Mouse (Mus musculus): Measurements from ENCODE around the gene Nfkbib. TPM values are rescaled to one million over a fixed set of nuclear protein-coding genes. Genes with fewer than 3 reads are reported as not detected.

Gene Nfkbib
- polyA plus RNA-seq, 1 experiment from 2014 or later: 57.3 TPM

DNA sequence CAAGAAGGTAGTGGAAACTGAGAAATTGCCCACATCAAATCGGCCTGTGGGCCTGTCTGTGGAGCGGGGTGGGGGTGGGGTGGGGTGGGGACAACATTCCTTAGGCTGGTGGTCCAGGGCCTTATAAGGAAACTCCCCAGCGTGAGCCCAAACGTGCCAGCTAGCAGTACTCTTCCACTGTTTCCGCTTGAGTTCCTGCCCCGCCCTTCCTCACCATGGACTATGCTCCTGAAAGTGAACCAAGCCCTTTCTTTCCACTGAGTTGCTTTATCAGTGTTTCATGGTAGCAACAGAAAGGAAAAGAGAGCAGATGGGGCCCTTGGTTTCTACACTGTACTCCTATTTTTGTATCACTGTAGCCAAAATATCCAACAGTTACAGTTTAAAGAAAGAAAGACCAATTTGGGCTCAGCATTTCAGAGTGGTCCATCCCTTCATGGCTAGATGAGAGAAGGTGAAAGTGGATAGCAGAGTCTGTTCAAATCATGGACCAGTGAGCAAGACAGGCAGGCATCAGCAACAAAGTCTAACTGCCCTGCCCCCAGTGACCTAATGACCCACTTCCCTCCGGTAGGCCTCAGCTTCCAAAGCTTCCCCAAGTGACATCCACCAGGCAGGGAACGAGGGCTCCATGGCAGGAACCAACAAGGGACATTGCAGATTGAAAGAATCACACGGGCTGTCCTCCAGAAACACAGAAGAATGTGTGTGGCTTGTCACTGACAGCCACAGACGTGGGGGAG lies 35.7 kb upstream of the Nfkbib start:
- Histone ChIP-seq H3K4me1 (ENCODE audit: control insufficient read depth, insufficient read depth, low read length) (peaks cover 20% of the 10 kb centered on the region), H3K4me3 (ENCODE audit: low read depth, low read length) (no peak overlapping the region), H3K27ac (ENCODE audit: low read depth, low read length) (peak overlapping the region; percentile 44), H3K27me3 (ENCODE audit: control insufficient read depth, insufficient read depth, low read length) (no peaks in the 10 kb centered on the region), H3K4me2 (ENCODE audit: low read depth) (no peak overlapping the region), H3K9me3 (ENCODE audit: control insufficient read depth, low read length) (no peaks in the 10 kb centered on the region), H3K9ac (ENCODE audit: low read length) (peak overlapping the region; percentile 22; the same call in 1 of the 2 replicates), H3K36me3 (ENCODE audit: control insufficient read depth, insufficient read depth, low read length) (no peaks in the 10 kb centered on the region)
- ATAC-seq (ENCODE audit: insufficient read depth, low FRiP score, low TSS enrichment) (no peak), DNase-seq (ENCODE audit: low spot score) (no peak)
- 6% methylated on average over 10 of the region's 10 CpGs for WGBS

DNA sequence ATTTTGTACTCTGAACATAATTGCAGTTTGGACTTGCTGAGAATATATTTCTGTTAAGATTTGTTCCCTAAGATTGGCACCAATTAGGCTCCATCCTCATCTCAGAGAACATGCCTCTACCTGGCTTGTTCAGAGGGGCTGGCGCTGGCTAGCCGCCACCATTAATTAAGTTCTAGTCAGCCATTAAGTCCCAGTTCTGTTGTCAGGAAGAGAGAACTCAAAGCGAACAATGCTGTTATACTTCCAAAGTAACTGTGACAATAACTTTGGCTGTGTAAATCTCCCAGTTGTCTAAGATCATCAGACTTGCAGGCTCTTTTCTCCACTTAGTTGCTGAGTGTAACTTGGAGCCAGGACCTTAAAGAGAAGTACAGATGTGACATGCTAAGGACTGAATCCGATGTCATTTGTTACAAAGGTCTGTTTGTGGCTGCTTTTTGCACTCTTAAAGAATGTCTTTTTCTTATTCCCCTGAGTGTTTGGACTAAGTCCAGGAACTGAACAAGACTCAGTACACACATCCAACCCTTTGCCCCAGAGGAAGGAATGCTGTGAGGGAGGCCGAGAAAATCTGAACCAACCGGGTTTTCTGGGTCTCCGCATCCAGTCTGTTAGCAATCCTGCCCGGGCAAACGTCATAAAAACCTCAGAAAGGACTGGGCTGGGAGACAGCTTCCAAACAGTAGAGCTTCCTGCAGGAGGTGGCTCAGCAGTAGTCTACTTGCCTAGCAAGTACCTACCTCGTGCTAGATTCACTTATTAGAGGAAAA lies 34.8 kb upstream of the Nfkbib start:
- H3K4me2 ChIP-seq (ENCODE audit: low read depth): no peak overlapping the region
- no peak overlapping the region for H3K4me3 ChIP-seq (ENCODE audit: low read depth, low read length)
- no peak overlapping the region; the same call in 1 of the 2 replicates for H3K9ac ChIP-seq (ENCODE audit: low read length)
- H3K27ac ChIP-seq (ENCODE audit: low read depth, low read length): peak overlapping the region; percentile 62; the same call in 1 of the 2 replicates
- no peaks in the 10 kb centered on the region for H3K9me3 ChIP-seq (ENCODE audit: control insufficient read depth, low read length)
- DNase-seq (ENCODE audit: low spot score): no peak
- WGBS: 23% methylated on average over 10 of the region's 10 CpGs
- no peaks in the 10 kb centered on the region for H3K27me3 ChIP-seq (ENCODE audit: control insufficient read depth, insufficient read depth, low read length)
- H3K36me3 ChIP-seq (ENCODE audit: control insufficient read depth, insufficient read depth, low read length): no peaks in the 10 kb centered on the region
- H3K4me1 ChIP-seq (ENCODE audit: control insufficient read depth, insufficient read depth, low read length): peaks cover 17% of the 10 kb centered on the region
- no peak for ATAC-seq (ENCODE audit: insufficient read depth, low FRiP score, low TSS enrichment)

DNA sequence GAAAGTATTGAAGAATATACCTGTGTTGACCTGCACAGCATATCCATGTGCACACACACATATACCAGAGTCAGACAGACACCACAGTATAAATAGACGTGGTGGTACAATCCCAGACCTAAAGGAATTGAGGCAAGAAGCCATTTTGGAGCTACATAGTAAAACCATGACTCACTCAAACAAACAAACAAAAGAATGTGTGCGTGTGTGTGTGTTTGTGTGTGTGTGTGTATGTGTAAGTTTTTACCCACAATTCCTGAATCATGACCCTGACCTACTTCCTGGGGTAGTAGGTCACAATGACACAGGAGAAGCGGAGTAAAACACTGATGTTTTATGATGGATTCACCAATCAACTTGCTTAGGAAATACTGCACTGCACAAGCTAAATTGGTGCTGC lies 34.1 kb upstream of the Nfkbib start:
- Histone ChIP-seq H3K4me3 (ENCODE audit: low read depth, low read length) (no peak overlapping the region), H3K9me3 (ENCODE audit: control insufficient read depth, low read length) (no peaks in the 10 kb centered on the region), H3K4me2 (ENCODE audit: low read depth) (no peak overlapping the region), H3K9ac (ENCODE audit: low read length) (no peak overlapping the region), H3K4me1 (ENCODE audit: control insufficient read depth, insufficient read depth, low read length) (peaks cover 17% of the 10 kb centered on the region), H3K36me3 (ENCODE audit: control insufficient read depth, insufficient read depth, low read length) (no peaks in the 10 kb centered on the region), H3K27me3 (ENCODE audit: control insufficient read depth, insufficient read depth, low read length) (no peaks in the 10 kb centered on the region), H3K27ac (ENCODE audit: low read depth, low read length) (no peak overlapping the region)
- no peak for ATAC-seq (ENCODE audit: insufficient read depth, low FRiP score, low TSS enrichment)
- 80% methylated on average over 3 of the region's 3 CpGs for WGBS
- DNase-seq (ENCODE audit: low spot score): no peak

DNA sequence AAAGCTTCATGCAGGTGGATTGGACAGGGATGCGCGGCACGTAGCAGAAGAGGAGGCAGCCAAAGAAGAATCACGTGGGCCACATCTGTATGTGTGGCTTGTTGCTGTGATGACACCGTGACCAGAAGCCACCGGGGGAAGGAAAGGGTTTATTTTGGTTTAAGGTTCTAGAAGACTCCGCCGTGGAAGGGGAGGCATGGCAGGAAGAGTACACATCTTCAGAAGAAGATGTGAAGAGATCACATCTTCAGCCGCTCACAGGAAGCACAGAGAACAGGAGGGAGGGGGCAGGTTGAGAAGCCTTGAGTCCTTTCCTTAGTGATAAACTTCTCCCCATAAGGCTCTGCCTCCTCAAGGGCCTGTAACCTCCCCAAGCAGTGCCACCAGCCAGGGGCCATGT lies 32.7 kb upstream of the Nfkbib start:
- no peak overlapping the region for H3K9ac ChIP-seq (ENCODE audit: low read length)
- no peak overlapping the region for H3K27ac ChIP-seq (ENCODE audit: low read depth, low read length)
- no peaks in the 10 kb centered on the region for H3K36me3 ChIP-seq (ENCODE audit: control insufficient read depth, insufficient read depth, low read length)
- no peaks in the 10 kb centered on the region for H3K27me3 ChIP-seq (ENCODE audit: control insufficient read depth, insufficient read depth, low read length)
- no peak overlapping the region for H3K4me3 ChIP-seq (ENCODE audit: low read depth, low read length)
- DNase-seq (ENCODE audit: low spot score): no peak
- H3K4me1 ChIP-seq (ENCODE audit: control insufficient read depth, insufficient read depth, low read length): peaks cover 17% of the 10 kb centered on the region
- H3K4me2 ChIP-seq (ENCODE audit: low read depth): no peak overlapping the region
- ATAC-seq (ENCODE audit: insufficient read depth, low FRiP score, low TSS enrichment): no peak
- no peaks in the 10 kb centered on the region for H3K9me3 ChIP-seq (ENCODE audit: control insufficient read depth, low read length)
- 94% methylated on average over 9 of the region's 9 CpGs for WGBS

DNA sequence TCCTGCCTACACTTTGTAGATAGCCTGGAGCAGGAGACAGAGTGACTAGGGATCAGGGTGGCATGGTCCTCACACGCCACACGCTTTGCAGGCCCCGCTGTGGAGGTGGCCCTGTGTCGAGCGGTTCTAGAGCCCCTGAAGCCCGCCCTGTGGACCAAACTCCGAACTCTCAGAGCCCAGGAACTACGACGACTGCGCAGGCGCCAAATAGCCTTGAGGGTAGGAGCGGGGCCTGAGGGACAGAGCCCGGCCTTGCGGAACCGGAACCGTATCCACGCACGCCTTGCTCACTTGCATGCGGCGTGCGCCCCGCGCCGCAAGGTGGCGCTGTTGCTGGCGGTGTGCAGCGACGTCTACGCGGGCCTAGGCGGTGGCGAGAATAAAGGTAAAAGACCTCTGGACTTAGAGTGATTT lies 29.3 kb upstream of the Nfkbib start:
- ATAC-seq (ENCODE audit: insufficient read depth, low FRiP score, low TSS enrichment): peak; percentile 50; the same call in 1 of the 2 replicates
- peak; percentile 79 for DNase-seq (ENCODE audit: low spot score)
- no peaks in the 10 kb centered on the region for H3K9me3 ChIP-seq (ENCODE audit: control insufficient read depth, low read length)
- H3K36me3 ChIP-seq (ENCODE audit: control insufficient read depth, insufficient read depth, low read length): no peaks in the 10 kb centered on the region
- peak overlapping the region; percentile 40 for H3K9ac ChIP-seq (ENCODE audit: low read length)
- H3K27me3 ChIP-seq (ENCODE audit: control insufficient read depth, insufficient read depth, low read length): no peaks in the 10 kb centered on the region
- H3K4me1 ChIP-seq (ENCODE audit: control insufficient read depth, insufficient read depth, low read length): no peaks in the 10 kb centered on the region
- 0 out of 2 replicates have a peak overlapping the region, but pooled peaks have one; percentile 6 for H3K4me3 ChIP-seq (ENCODE audit: low read depth, low read length)
- H3K4me2 ChIP-seq (ENCODE audit: low read depth): peak overlapping the region; percentile 38
- 14% methylated on average over 32 of the region's 32 CpGs for WGBS
- no peak overlapping the region for H3K27ac ChIP-seq (ENCODE audit: low read depth, low read length)

DNA sequence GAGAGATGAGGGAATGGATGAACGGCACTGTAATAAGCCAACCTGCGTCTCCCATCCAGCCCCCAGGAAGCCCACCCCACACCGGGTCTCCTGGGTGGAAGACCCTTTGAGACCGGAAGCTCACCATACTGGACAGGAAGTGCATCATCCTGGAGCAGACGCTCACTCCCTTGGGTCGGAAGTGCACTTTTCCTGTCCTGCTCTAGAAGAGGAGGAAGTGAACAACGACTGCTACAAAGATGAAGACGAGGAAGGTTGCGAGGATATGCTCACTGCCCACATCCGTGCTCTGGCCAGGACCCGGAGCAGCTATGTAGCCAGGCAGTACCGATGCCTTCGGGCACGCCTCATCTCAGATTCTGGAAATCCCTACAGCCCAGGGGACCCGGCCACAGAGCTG lies 28.5 kb upstream of the Nfkbib start:
- Histone ChIP-seq H3K9ac (ENCODE audit: low read length) (no peak overlapping the region), H3K4me3 (ENCODE audit: low read depth, low read length) (no peak overlapping the region), H3K27ac (ENCODE audit: low read depth, low read length) (no peak overlapping the region), H3K36me3 (ENCODE audit: control insufficient read depth, insufficient read depth, low read length) (no peaks in the 10 kb centered on the region), H3K4me1 (ENCODE audit: control insufficient read depth, insufficient read depth, low read length) (no peaks in the 10 kb centered on the region), H3K4me2 (ENCODE audit: low read depth) (no peak overlapping the region), H3K9me3 (ENCODE audit: control insufficient read depth, low read length) (no peaks in the 10 kb centered on the region), H3K27me3 (ENCODE audit: control insufficient read depth, insufficient read depth, low read length) (no peaks in the 10 kb centered on the region)
- WGBS: 80% methylated on average over 15 of the region's 15 CpGs
- no peak for DNase-seq (ENCODE audit: low spot score)
- ATAC-seq (ENCODE audit: insufficient read depth, low FRiP score, low TSS enrichment): no peak

DNA sequence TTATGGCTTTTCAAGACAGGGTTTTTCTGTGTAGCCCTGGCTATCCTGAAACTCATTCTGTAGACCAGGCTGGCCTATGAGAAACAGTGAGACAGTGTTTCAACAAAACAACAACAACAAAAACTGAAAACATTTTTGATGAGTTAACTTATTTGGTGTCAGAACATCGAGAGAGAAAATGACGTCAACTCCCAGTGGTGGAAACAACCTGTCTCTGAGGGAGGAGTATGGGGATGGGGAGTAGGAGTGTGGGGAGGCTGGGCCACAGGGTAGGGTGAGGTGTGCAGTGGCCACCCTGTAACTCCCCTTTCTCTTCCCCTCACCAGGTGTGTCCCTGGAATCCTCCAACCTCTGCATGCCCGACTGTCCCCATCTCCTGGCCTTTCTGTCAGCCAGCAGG lies 27.2 kb upstream of the Nfkbib start:
- Histone ChIP-seq H3K4me1 (ENCODE audit: control insufficient read depth, insufficient read depth, low read length) (no peaks in the 10 kb centered on the region), H3K4me3 (ENCODE audit: low read depth, low read length) (no peak overlapping the region), H3K9me3 (ENCODE audit: control insufficient read depth, low read length) (no peaks in the 10 kb centered on the region), H3K27ac (ENCODE audit: low read depth, low read length) (no peak overlapping the region), H3K4me2 (ENCODE audit: low read depth) (no peak overlapping the region), H3K9ac (ENCODE audit: low read length) (no peak overlapping the region), H3K27me3 (ENCODE audit: control insufficient read depth, insufficient read depth, low read length) (no peaks in the 10 kb centered on the region), H3K36me3 (ENCODE audit: control insufficient read depth, insufficient read depth, low read length) (no peaks in the 10 kb centered on the region)
- 85% methylated on average over 3 of the region's 3 CpGs for WGBS
- DNase-seq (ENCODE audit: low spot score) (no peak), ATAC-seq (ENCODE audit: insufficient read depth, low FRiP score, low TSS enrichment) (no peak)

DNA sequence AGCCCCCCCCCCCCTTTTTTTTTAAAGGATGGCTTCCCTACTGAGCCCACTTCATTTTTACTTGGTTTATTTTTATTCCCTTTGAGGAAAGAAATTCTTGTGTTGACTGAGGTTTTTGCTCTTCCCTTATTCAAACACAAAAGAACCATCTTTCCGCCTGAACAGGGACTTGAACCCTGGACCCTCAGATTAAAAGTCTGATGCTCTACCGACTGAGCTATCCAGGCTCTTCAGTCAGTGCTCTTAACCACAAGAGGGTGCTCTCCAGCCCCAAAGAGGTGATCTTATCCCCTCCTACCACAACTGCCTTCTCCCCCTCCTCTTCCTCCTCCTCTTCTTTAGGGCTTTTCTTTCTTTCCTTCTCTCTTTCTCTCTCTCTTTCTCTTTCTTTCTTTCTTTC lies 26.5 kb upstream of the Nfkbib start:
- Histone ChIP-seq H3K4me2 (ENCODE audit: low read depth) (no peak overlapping the region), H3K4me3 (ENCODE audit: low read depth, low read length) (no peak overlapping the region), H3K27me3 (ENCODE audit: control insufficient read depth, insufficient read depth, low read length) (no peaks in the 10 kb centered on the region), H3K27ac (ENCODE audit: low read depth, low read length) (no peak overlapping the region), H3K4me1 (ENCODE audit: control insufficient read depth, insufficient read depth, low read length) (no peaks in the 10 kb centered on the region), H3K9ac (ENCODE audit: low read length) (no peak overlapping the region), H3K9me3 (ENCODE audit: control insufficient read depth, low read length) (no peaks in the 10 kb centered on the region), H3K36me3 (ENCODE audit: control insufficient read depth, insufficient read depth, low read length) (no peaks in the 10 kb centered on the region)
- 37% methylated on average over 2 of the region's 2 CpGs for WGBS
- ATAC-seq (ENCODE audit: insufficient read depth, low FRiP score, low TSS enrichment) (no peak), DNase-seq (ENCODE audit: low spot score) (no peak)
